Mouse (Mus musculus) CH12.LX (cell line): ENCODE measurements around the gene F2. TPM values are rescaled to one million over a fixed set of nuclear protein-coding genes. Genes with fewer than 3 reads are reported as not detected.

Experiments
- DNase-seq: peaks from one replicate; pipeline ENCODE4 v3.0.0-alpha.2; 2013; ENCODE audit errors: extremely low read depth
- H3K27ac ChIP-seq: 2 replicates; pipeline ENCODE4 v1.5.1; 2012; ENCODE audit warnings: low read depth, mild to moderate bottlenecking, control low read depth, moderate library complexity; ENCODE audit not compliant: insufficient read depth
- H3K27me3 ChIP-seq: replicated peaks from 2 replicates; pipeline ENCODE3; 2012; ENCODE audit warnings: inconsistent platforms
- H3K36me3 ChIP-seq, 2 experiments: replicated peaks in 1 of 2; 2 replicates each; pipeline versions ENCODE3 to v1.6.1; 2012; ENCODE audit warnings: inconsistent platforms in 1 of 2, low read length in 1 of 2, mild to moderate bottlenecking in 1 of 2, mixed read lengths in 1 of 2, moderate library complexity in 1 of 2; ENCODE audit not compliant: control insufficient read depth in 1 of 2, insufficient read depth in 1 of 2
- H3K4me1 ChIP-seq, 2 experiments: 2 replicates each; pipeline ENCODE4 v1.6.1; 2012; ENCODE audit warnings: inconsistent platforms in 1 of 2, moderate library complexity in 1 of 2; ENCODE audit not compliant: insufficient read depth in 2 of 2, control insufficient read depth in 1 of 2
- H3K4me2 ChIP-seq: 2 replicates; pipeline ENCODE4 v1.6.1; 2012; ENCODE audit warnings: low read depth, mild to moderate bottlenecking, control low read depth; ENCODE audit not compliant: poor library complexity, insufficient read depth, severe bottlenecking
- H3K4me3 ChIP-seq, 3 experiments: fragments of 150-350 bp in 1 of 3; sonication (generic) in 1 of 3; replicated peaks in 1 of 3; 2 replicates each; pipeline versions ENCODE3 to v1.5.1; 2011 to 2012; ENCODE audit warnings: low read depth in 2 of 3, low read length in 2 of 3, mild to moderate bottlenecking in 2 of 3, moderate library complexity in 2 of 3, control low read depth in 1 of 3, improper control_type of control experiment in 1 of 3, inconsistent platforms in 1 of 3, mixed read lengths in 1 of 3; ENCODE audit not compliant: poor library complexity in 1 of 3
- H3K79me2 ChIP-seq: replicated peaks from 2 replicates; pipeline ENCODE4 v1.6.1; 2012; ENCODE audit warnings: mild to moderate bottlenecking, moderate library complexity; ENCODE audit not compliant: control insufficient read depth, poor library complexity, insufficient read depth, severe bottlenecking; ENCODE audit errors: extremely low read depth
- H3K9ac ChIP-seq: 2 replicates; pipeline ENCODE4 v1.6.1; 2012; ENCODE audit warnings: low read depth, mild to moderate bottlenecking, control low read depth, moderate library complexity; ENCODE audit not compliant: insufficient read depth
- H3K9me3 ChIP-seq: replicated peaks from 2 replicates; pipeline ENCODE3; 2012; ENCODE audit warnings: low read length, inconsistent platforms, mixed read lengths
- BHLHE40 ChIP-seq: IDR thresholded peaks from 2 replicates; pipeline ENCODE4 v1.6.1; 2011; ENCODE audit warnings: mild to moderate bottlenecking, low read depth, low read length, improper control_type of control experiment
- CTCF ChIP-seq, 2 experiments: IDR thresholded peaks in 1 of 2; conservative IDR thresholded peaks in 1 of 2; 2 replicates each; pipeline ENCODE4 v1.5.1; 2011 to 2012; ENCODE audit warnings: low read depth in 2 of 2, low read length in 2 of 2, improper control_type of control experiment in 1 of 2, inconsistent platforms in 1 of 2, mild to moderate bottlenecking in 1 of 2, moderate library complexity in 1 of 2
- ELF1 ChIP-seq: IDR thresholded peaks from 2 replicates; pipeline ENCODE4 v1.6.1; 2014; ENCODE audit warnings: low read depth, mild to moderate bottlenecking, inconsistent platforms, low read length, improper control_type of control experiment
- EP300 ChIP-seq: IDR thresholded peaks from 2 replicates; pipeline ENCODE4 v1.6.1; 2011; ENCODE audit warnings: low read length, improper control_type of control experiment
- GABPA ChIP-seq: IDR thresholded peaks from 2 replicates; pipeline ENCODE4 v1.6.1; 2012; ENCODE audit warnings: low read depth, low read length, improper control_type of control experiment, inconsistent platforms; ENCODE audit not compliant: insufficient replicate concordance
- HCFC1 ChIP-seq: IDR thresholded peaks from 2 replicates; pipeline ENCODE4 v1.6.1; 2012; ENCODE audit warnings: low read depth, mild to moderate bottlenecking, inconsistent platforms, low read length, improper control_type of control experiment
- KAT2A ChIP-seq: IDR thresholded peaks from 2 replicates; pipeline ENCODE4 v1.6.1; 2012; ENCODE audit warnings: low read length, improper control_type of control experiment, inconsistent platforms; ENCODE audit not compliant: insufficient replicate concordance
- MAFK ChIP-seq: IDR thresholded peaks from 2 replicates; pipeline ENCODE4 v1.6.1; 2011; ENCODE audit warnings: low read length, improper control_type of control experiment; ENCODE audit not compliant: insufficient replicate concordance
- MAZ ChIP-seq: IDR thresholded peaks from 2 replicates; pipeline ENCODE4 v1.6.1; 2012; ENCODE audit warnings: low read depth, mild to moderate bottlenecking, inconsistent platforms, low read length, improper control_type of control experiment, moderate library complexity
- MEF2A ChIP-seq: IDR thresholded peaks from 2 replicates; pipeline ENCODE4 v1.6.1; 2014; ENCODE audit warnings: low read depth, mild to moderate bottlenecking, inconsistent platforms, low read length, improper control_type of control experiment, borderline replicate concordance
- MYC ChIP-seq: IDR thresholded peaks from 2 replicates; pipeline ENCODE4 v1.6.1; 2011; ENCODE audit warnings: low read depth, mild to moderate bottlenecking, improper control_type of control experiment, low read length
- NELFE ChIP-seq: IDR thresholded peaks from 2 replicates; pipeline ENCODE4 v1.6.1; 2011; ENCODE audit warnings: low read depth, low read length, improper control_type of control experiment
- RCOR1 ChIP-seq: conservative IDR thresholded peaks from 2 replicates; pipeline ENCODE4 v1.6.1; 2012; ENCODE audit warnings: low read depth, mild to moderate bottlenecking, inconsistent platforms, low read length, improper control_type of control experiment
- TCF12 ChIP-seq: IDR thresholded peaks from 2 replicates; pipeline ENCODE4 v1.6.1; 2014; ENCODE audit warnings: low read depth, mild to moderate bottlenecking, inconsistent platforms, low read length, improper control_type of control experiment
- UBTF ChIP-seq: IDR thresholded peaks from 2 replicates; pipeline ENCODE4 v1.6.1; 2012; ENCODE audit warnings: low read depth, mild to moderate bottlenecking, inconsistent platforms, low read length, improper control_type of control experiment, moderate library complexity
- ZKSCAN1 ChIP-seq: IDR thresholded peaks from 2 replicates; pipeline ENCODE4 v1.6.1; 2012; ENCODE audit warnings: low read depth, inconsistent platforms, low read length, improper control_type of control experiment, borderline replicate concordance
- dilution Hi-C: fragments of 300-500 bp; cut with MboI; formaldehyde crosslinking; loops from 2 replicates; pipeline ENCODE4 v1.14.3; 2020; ENCODE audit warnings: low sequenced_read_pairs; ENCODE audit not compliant: extremely low pct_unique_long_range_greater_than_20kb, extremely low pct_ligation_motif_present
- in situ Hi-C: fragments of 300-500 bp; cut with MboI; formaldehyde crosslinking; loops from 3 replicates; pipeline ENCODE4 v1.14.3; 2019; ENCODE audit warnings: low sequenced_read_pairs, low pct_ligation_motif_present, low pct_unique_long_range_greater_than_20kb, mixed read lengths
- polyA plus RNA-seq: library from polyadenylated mRNA; unstranded; fragments of >175 nt; gene quantifications from 2 replicates; pipeline ENCODE4 v1.2.1, GENCODE M21; 2012; ENCODE audit warnings: low read depth; ENCODE audit not compliant: insufficient read length
- total RNA-seq, 2 experiments: library from RNA; depleted of rRNA; stranded (reverse); fragments of 300-350 nt in 1 of 2; fragments of >200 nt in 1 of 2; gene quantifications; 2 replicates each; pipeline ENCODE4 v1.2.3; 2012 to 2014

Gene F2
- total and polyA plus RNA-seq, 3 experiments = 0.04 TPM; not detected in 2

- H3K36me3 ChIP-seq = peaks cover 76 to 91% of the 10 kb centered on the region in 2 experiments
- H3K4me3 ChIP-seq = no peak overlapping the region
- H3K27ac ChIP-seq = no peak overlapping the region
- no peak overlapping the region for H3K4me2 ChIP-seq
- no peaks in the 10 kb centered on the region for H3K79me2 ChIP-seq
- H3K27me3 ChIP-seq = no peaks in the 10 kb centered on the region
- H3K9me3 ChIP-seq = no peaks in the 10 kb centered on the region
- dilution Hi-C loops = no loop called here
- H3K4me1 ChIP-seq = peaks cover 19 to 29% of the 10 kb centered on the region in 2 experiments
- no peak for TF ChIP-seq NELFE
- TF ChIP-seq BHLHE40 = no peak
- no peak for TF ChIP-seq MEF2A
- no peak for TF ChIP-seq MAFK
- no peak for TF ChIP-seq TCF12
- no peak for TF ChIP-seq ELF1
- TF ChIP-seq ZKSCAN1 = no peak
- no peak for TF ChIP-seq MAZ
- TF ChIP-seq KAT2A = no peak
- TF ChIP-seq GABPA = no peak
- TF ChIP-seq RCOR1 = no peak
- H3K9ac ChIP-seq = no peak overlapping the region
- in situ Hi-C loops = no loop called here
- DNase-seq = peak; percentile 19
Observed at GRCm38 (mm10) chr2:91667747-91668146, 31.5 kb upstream of the F2 start.

GRCm38 (mm10) chr2:91666386-91666910 is 30.2 kb upstream of the F2 start:
- no peaks in the 10 kb centered on the region for H3K9me3 ChIP-seq
- no peaks in the 10 kb centered on the region for H3K27me3 ChIP-seq
- H3K36me3 ChIP-seq = peaks cover 79 to 91% of the 10 kb centered on the region in 2 experiments
- DNase-seq = no peak
- H3K79me2 ChIP-seq = no peaks in the 10 kb centered on the region
- H3K4me2 ChIP-seq = no peak overlapping the region
- no peak overlapping the region for H3K27ac ChIP-seq
- TF ChIP-seq ELF1 = no peak
- no peak for TF ChIP-seq HCFC1
- TF ChIP-seq GABPA = no peak
- no peak for TF ChIP-seq ZKSCAN1
- dilution Hi-C loops = no loop called here
- H3K4me3 ChIP-seq = no peak overlapping the region
- in situ Hi-C loops = no loop called here
- no peak overlapping the region for H3K9ac ChIP-seq
- H3K4me1 ChIP-seq = peaks cover 19 to 30% of the 10 kb centered on the region in 2 experiments

GRCm38 (mm10) chr2:91664780-91665179 is 28.6 kb upstream of the F2 start:
- Histone ChIP-seq H3K9me3 (no peaks in the 10 kb centered on the region), H3K4me1 (peaks cover 19 to 30% of the 10 kb centered on the region in 2 experiments), H3K79me2 (no peaks in the 10 kb centered on the region), H3K27me3 (no peaks in the 10 kb centered on the region), H3K4me3 (peak overlapping the region in 1 of 3 experiments; percentile 57), H3K4me2 (peak overlapping the region; percentile 8; the same call in 1 of the 2 replicates), H3K9ac (no peak overlapping the region), H3K36me3 (peaks cover 70 to 90% of the 10 kb centered on the region in 2 experiments), H3K27ac (peak overlapping the region; percentile 90)
- TF ChIP-seq MYC = no peak
- TF ChIP-seq UBTF = no peak
- TF ChIP-seq ELF1 = no peak
- no peak for TF ChIP-seq MAZ
- TF ChIP-seq EP300 = no peak
- TF ChIP-seq CTCF (conservative IDR thresholded peaks at IDR 0.05 in 1 of 2, IDR thresholded peaks at IDR 0.05 in 1 of 2; ENCODE audit: low read depth in 2 of 2, low read length in 2 of 2) = no peak
- no peak for DNase-seq
- in situ Hi-C loops (no loop called here), dilution Hi-C loops (no loop called here)
